Mouse (Mus musculus) megakaryocyte, embryonic 14.5 days (primary cell): ENCODE measurements around the gene Kcnh4. TPM values are rescaled to one million over a fixed set of nuclear protein-coding genes. Genes with fewer than 3 reads are reported as not detected.
"Not testable (repeated sequence)": the region's sequence is repeated elsewhere in the genome, so short reads cannot be mapped to it uniquely, and the experiment has no call there.

Experiments
- H3K27me3 ChIP-seq: replicated peaks from 2 replicates; pipeline ENCODE3; 2012; ENCODE audit warnings: inconsistent platforms
- H3K36me3 ChIP-seq: replicated peaks from 2 replicates; pipeline ENCODE3; 2012; ENCODE audit warnings: low read length, inconsistent platforms, mixed read lengths
- H3K4me1 ChIP-seq: 2 replicates; pipeline ENCODE4 v1.6.1; 2012; ENCODE audit warnings: inconsistent platforms
- H3K4me3 ChIP-seq: replicated peaks from 2 replicates; pipeline ENCODE3; 2012; ENCODE audit warnings: moderate library complexity, mild to moderate bottlenecking, inconsistent platforms
- H3K9me3 ChIP-seq: 2 replicates; pipeline ENCODE4 v1.6.1; 2012; ENCODE audit warnings: inconsistent platforms
- FLI1 ChIP-seq: IDR thresholded peaks from 2 replicates; pipeline ENCODE4 v1.6.1; 2012; ENCODE audit warnings: low read length, inconsistent platforms, mixed read lengths
- GATA1 ChIP-seq: IDR thresholded peaks from 3 replicates; pipeline ENCODE4 v1.6.1; 2012; ENCODE audit warnings: mixed read lengths, low read length, inconsistent platforms, borderline replicate concordance
- polyA plus RNA-seq: library from polyadenylated mRNA; stranded (reverse); fragments of >175 nt; gene quantifications from 2 replicates; pipeline ENCODE4 v1.2.3, GENCODE M21; 2012; ENCODE audit warnings: low replicate concordance; ENCODE audit not compliant: insufficient read depth

Gene Kcnh4
- 0.43 TPM in 1 of 2 replicates, not detected in the other for polyA plus RNA-seq

GRCm38 (mm10) chr11:100759611-100760233 lies at the start of gene Kcnh4:
Gene Kcnh4, minus strand, starts transcription at chr11:100759942.
- TF ChIP-seq FLI1 (no peak), GATA1 (no peak)
- H3K4me3 ChIP-seq: peak within 1 kb of the TSS; percentile 88

DNA sequence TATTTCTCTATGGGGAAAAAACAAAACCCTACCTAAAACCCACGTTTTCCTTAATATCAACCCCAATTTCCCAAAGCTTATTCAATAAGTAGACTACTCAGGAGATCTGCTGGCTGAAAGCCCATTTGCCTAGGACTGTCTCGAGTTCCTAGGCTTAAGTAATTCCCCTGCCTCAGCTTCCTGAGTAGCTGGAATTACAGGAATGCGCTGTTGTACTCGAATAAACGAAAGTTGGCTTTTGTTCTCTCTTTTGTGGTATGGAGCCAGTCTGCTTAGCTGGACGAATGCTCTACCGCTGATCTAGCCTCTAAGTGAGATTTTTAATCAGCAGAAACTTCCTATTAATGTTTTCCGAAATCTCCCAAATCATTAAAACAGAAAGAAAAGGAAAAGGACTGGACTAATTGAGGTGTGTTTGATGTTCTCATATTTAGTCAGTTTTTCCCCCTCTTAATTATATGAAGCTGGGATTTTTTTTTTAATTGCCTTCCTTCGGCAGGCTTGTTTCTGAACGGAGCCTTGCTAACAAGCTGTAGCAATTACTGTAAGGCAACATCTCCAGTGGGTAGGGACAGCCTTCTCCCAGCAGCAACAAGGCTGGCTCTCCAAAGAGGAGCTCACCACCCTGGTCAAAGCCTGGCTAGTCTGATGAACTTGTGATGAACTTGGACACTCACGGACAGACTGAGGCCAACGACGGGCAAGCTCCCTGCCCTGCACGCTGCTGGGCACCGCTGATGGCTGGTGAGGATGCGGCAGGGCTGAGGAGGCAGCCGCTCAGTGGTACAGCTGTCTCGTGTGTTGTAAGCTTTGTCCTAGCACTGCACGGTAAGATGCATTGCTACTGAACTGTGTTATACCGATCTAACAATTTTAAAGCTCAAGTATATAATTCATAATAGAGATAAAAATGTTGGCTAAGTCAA lies 46.9 kb upstream of the Kcnh4 start:
- peaks cover 36% of the 10 kb centered on the region for H3K4me1 ChIP-seq
- H3K36me3 ChIP-seq: peaks cover 90% of the 10 kb centered on the region
- H3K4me3 ChIP-seq: no peak overlapping the region
- no peaks in the 10 kb centered on the region for H3K27me3 ChIP-seq
- TF ChIP-seq GATA1: no peak
- peaks cover 13% of the 10 kb centered on the region for H3K9me3 ChIP-seq

More at GRCm38 (mm10) chr11:100759611-100760233, at the start of gene Kcnh4:
- Histone ChIP-seq H3K9me3 (no peaks in the 10 kb centered on the region), H3K27me3 (peaks cover 88% of the 10 kb centered on the region), H3K36me3 (no peaks in the 10 kb centered on the region), H3K4me1 (peaks cover 34% of the 10 kb centered on the region)

DNA sequence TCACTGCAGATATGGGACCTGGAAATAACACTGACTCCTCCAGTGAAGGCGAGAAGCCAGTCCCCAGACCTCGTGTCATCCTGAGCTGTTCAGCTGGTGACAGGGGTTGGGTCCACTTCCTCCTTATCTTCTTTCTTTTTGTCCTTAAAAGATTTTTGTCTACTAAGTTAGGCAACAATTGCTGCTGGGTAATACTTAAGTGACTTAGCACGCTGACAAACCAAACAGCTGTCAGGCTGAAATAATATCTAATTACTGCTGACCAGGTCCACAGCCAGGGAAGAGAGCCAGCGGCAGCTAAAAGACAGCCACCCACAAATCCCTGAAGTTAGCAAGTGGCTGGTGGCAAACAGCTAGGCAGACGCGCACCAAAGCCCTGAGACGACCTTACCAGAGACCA lies 45.8 kb upstream of the Kcnh4 start:
- Histone ChIP-seq H3K36me3 (peaks cover 90% of the 10 kb centered on the region), H3K9me3 (peaks cover 8% of the 10 kb centered on the region), H3K4me3 (no peak overlapping the region), H3K27me3 (no peaks in the 10 kb centered on the region), H3K4me1 (peaks cover 36% of the 10 kb centered on the region)
- TF ChIP-seq GATA1 (no peak), FLI1 (no peak)

GRCm38 (mm10) chr11:100804409-100804808 lies 44.7 kb upstream of the Kcnh4 start:
- Histone ChIP-seq H3K36me3 (peaks cover 94% of the 10 kb centered on the region), H3K4me3 (no peak overlapping the region), H3K9me3 (peaks cover 8% of the 10 kb centered on the region)

GRCm38 (mm10) chr11:100799426-100799825 lies 39.7 kb upstream of the Kcnh4 start:
- TF ChIP-seq GATA1 (no peak), FLI1 (no peak)
- peaks cover 5% of the 10 kb centered on the region for H3K9me3 ChIP-seq
- H3K4me3 ChIP-seq: no peak overlapping the region
- H3K36me3 ChIP-seq: peaks cover 86% of the 10 kb centered on the region
- H3K4me1 ChIP-seq: peaks cover 5% of the 10 kb centered on the region
- no peaks in the 10 kb centered on the region for H3K27me3 ChIP-seq

More at GRCm38 (mm10) chr11:100804409-100804808, 44.7 kb upstream of the Kcnh4 start:
- no peak for TF ChIP-seq GATA1
- no peak for TF ChIP-seq FLI1
- Histone ChIP-seq H3K4me1 (peaks cover 36% of the 10 kb centered on the region), H3K27me3 (no peaks in the 10 kb centered on the region)

DNA sequence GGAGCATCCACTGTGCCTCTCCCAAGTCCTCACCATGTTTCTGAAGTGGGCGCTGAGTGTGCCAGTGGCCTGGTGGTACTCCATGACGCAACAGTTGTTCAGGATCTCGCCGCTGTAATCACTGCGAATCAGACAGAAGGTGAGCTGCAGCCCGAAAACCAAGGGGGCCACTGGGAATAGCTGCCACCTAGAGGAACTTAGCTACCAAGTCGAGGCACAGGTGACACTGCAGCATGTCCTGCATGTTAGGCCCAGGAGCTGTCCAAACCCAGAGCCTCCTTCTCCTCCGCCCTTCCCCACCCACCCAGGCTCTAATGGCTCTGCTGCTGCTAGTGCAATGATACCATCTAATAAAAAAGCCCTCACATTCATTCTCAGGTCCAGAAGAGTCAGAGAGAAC lies 36.8 kb upstream of the Kcnh4 start:
- Histone ChIP-seq H3K4me3 (no peak overlapping the region), H3K9me3 (no peaks in the 10 kb centered on the region), H3K27me3 (no peaks in the 10 kb centered on the region), H3K36me3 (peaks cover 83% of the 10 kb centered on the region), H3K4me1 (0 out of 2 replicates have a peak, but pooled peaks cover 3% of the 10 kb centered on the region)
- TF ChIP-seq GATA1 (no peak), FLI1 (no peak)

DNA sequence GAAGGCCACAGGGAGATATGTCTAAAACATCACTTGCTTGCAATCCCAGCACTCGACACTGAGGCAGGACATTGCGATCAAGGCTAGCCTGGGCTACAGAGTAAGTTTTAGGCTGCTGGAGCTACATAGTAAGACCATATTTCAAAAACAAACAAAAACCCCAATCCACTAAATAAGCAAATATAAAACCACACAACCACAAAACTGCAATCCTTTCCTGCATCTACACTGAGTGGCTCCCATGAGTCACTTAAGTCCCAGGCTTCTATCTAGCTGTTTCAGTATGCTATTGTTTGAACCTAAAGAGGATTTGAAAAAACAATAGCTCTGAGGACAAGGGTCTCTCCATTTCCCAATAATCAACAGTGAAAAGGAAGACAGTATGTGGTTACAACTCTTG lies 35.6 kb upstream of the Kcnh4 start:
- H3K9me3 ChIP-seq: no peaks in the 10 kb centered on the region
- H3K4me1 ChIP-seq: 0 out of 2 replicates have a peak, but pooled peaks cover 5% of the 10 kb centered on the region
- H3K27me3 ChIP-seq: no peaks in the 10 kb centered on the region
- TF ChIP-seq GATA1 (no peak), FLI1 (no peak)
- no peak overlapping the region for H3K4me3 ChIP-seq
- peaks cover 84% of the 10 kb centered on the region for H3K36me3 ChIP-seq

GRCm38 (mm10) chr11:100791457-100792049 lies 31.8 kb upstream of the Kcnh4 start:
- Histone ChIP-seq H3K36me3 (peaks cover 95% of the 10 kb centered on the region), H3K4me3 (no peak overlapping the region), H3K4me1 (0 out of 2 replicates have a peak, but pooled peaks cover 5% of the 10 kb centered on the region), H3K9me3 (no peaks in the 10 kb centered on the region), H3K27me3 (no peaks in the 10 kb centered on the region)
- TF ChIP-seq GATA1 (no peak), FLI1 (no peak)

DNA sequence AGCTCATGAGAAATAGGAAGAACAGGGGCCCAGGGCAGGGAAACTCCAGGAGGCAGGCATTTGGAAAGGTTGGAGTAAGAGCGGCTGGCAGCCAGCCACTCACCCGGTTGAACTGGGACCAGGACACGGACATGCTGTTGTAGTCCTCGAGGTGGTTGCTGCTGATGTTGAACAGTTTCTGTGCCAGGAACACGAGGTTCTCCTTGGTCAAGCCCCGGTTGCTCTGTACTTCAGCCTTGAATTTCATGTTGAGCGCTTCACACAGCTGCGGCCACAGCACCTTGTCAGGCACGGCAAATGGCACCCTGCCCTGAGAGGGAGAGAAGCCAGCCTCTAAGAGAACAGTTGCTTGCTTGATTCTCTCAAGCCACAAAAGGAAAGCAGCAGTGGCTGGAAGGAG lies 30.9 kb upstream of the Kcnh4 start:
- H3K4me3 ChIP-seq, H3K4me1 ChIP-seq, H3K9me3 ChIP-seq, H3K27me3 ChIP-seq: not testable (repeated sequence)
- H3K36me3 ChIP-seq: peaks cover 95% of the 10 kb centered on the region

- Histone ChIP-seq H3K9me3 (no peaks in the 10 kb centered on the region; the same call in 1 of the 2 replicates), H3K27me3 (no peaks in the 10 kb centered on the region), H3K4me1 (0 out of 2 replicates have a peak, but pooled peaks cover 5% of the 10 kb centered on the region), H3K36me3 (peaks cover 95% of the 10 kb centered on the region), H3K4me3 (no peak overlapping the region)
- TF ChIP-seq FLI1 (no peak), GATA1 (no peak)
Measured at GRCm38 (mm10) chr11:100789702-100790101, 30.0 kb upstream of the Kcnh4 start.
